Mouse (Mus musculus): ENCODE data around the gene Fam53b.

The Fam53b gene

DNA sequence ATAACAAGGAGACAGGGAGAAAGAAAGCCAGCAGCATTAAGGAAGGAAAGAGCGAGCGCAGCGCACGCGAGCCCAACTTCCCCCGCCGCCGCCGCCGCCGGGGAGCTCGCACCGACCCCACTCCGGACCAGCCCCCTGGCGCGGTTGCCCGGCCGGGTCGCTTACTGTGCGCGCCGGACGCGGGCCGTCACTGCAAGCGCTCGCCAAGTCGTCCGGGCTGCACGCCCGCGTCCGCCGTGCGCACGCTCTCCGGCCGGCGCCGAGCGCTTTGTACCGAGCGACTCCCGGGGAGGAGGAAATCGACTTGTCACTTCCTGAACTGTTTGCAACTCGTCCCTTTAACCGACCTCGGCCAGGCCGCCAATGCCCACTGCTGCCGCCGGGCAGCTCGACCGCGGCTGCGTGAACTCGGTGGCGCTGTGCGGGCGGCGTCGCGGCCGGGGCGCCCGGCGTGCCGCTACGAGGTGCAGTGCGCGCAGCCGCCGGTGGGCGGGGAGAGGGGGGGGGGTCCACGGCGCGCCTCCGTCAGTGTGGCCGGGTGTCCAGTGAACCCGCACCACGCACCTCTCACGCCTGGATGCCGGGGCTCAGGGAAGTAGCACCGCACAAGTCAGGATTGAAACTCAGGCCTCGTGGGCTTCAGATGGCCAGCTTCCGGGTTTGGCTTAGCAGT is at the start of gene Fam53b:
TSS of gene Fam53b (minus strand) at position 471 of the 673 bp plus-strand sequence.
- DNase-seq (ENCODE audit: low read depth), result peak; percentile 77

DNA sequence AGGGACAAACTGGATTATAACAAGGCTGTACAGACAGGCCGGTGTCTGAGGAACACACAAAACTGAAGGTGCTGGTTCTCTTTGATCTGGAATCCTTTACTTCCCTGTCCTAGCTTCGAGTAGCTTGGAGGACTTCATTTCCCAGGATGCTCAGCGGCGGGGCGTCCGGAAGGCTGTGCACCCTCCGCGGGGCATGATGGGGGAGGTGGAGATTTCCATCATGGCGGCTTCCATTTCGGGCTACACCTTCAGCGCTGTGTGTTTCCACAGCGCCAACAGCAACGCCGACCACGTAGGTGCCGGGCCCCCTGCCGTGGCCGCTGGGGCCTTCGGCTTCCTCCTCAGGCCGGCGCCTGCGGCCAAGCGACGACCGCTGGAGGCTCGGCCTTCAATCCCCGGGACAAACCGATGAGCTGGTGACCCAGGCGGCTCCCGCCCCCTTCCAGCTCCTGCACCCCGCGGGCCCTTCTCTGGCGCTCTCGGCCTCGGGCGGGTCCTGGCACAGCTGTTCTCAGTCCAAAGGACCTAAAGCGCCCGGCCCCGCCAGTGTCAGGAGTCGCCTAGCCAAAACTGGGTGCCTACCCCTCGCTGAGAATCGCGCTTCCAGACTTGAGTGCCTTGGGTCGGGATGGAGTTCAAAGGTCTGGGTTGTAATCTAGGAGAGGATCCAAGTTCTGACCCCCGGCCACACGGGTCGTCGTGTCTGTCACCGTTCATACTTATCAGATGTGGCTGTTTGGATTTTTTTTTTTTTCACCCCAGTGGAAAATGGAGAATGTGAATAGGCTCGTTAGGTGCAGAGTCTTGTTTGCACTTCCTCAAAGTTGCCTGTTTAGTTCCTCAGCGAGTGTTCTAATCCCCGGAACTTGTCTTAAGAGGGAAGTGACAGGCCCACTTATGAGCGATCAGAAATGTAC is 45.6 kb upstream of the Fam53b start, which contains the start of gene Abraxas2:
TSS of gene Abraxas2 (plus strand) at position 184 of the 917 bp plus-strand sequence.
- peak; percentile 91 for DNase-seq (ENCODE audit: low read depth)

DNA sequence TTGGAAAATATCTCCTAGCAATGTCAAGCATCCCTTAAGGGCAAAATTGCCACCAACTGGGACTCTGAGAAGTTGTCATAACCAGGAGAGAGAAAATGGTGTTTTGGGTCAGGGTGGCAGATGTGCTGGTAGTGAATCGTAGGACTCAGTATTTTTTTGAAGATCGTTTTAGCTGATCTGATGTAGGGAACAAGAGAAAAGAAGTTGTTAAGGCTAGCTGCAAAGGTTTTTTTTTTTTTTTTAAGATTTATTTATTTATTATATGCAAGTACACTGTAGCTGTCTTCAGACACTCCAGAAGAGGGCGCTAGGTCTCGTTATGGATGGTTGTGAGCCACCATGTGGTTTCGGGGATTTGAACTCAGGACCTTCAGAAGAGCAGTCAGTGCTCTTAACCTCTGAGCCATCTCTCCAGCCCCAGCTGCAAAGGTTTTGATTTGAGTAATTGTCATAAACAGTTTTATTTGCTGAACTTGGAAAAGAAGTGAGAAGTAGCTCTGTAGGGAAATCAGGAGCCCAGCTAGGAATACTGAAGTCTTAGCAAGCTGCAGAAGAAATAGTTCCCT is 44.4 kb upstream of the Fam53b start:
- DNase-seq (ENCODE audit: low read depth), result peak; percentile 69

DNA sequence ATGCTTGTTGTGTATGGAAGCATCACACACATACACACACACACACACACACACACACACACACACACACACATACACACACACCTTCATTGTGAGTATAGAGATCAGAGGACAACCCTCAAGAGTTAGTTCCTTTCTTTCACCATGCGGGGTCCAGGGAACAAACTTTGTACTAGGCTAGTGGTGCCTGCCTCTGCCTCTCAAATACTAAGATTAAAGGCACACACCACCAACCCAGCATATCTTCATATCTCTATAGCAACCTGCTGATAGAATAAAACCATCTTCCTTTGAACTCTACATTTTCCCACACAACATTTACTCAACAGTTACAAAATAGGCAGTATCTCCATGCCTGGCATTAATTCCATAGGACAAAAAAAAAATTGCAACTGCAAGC is 42.4 kb upstream of the Fam53b start:
- DNase-seq (ENCODE audit: low read depth), result no peak

DNA sequence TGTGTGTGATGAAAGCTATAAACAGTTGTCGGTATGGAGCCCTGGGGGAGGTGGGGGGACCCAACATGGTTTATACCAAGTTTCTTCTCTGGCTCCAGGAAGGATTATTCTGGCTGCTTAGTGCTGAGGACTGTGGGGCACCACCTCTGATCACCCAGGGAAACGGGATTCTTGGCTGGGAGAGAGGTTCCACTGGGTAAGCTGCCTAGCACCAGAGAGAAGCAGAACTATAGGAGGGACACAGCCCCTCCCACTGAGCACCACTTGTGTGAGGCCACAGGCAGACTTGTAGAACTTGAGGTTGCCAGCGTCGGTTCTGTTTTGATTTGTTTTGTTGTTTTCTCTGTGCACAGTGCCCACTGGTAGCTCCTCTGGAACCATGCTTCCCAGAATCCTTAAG is 40.3 kb upstream of the Fam53b start:
- no peak for DNase-seq (ENCODE audit: low read depth)

DNA sequence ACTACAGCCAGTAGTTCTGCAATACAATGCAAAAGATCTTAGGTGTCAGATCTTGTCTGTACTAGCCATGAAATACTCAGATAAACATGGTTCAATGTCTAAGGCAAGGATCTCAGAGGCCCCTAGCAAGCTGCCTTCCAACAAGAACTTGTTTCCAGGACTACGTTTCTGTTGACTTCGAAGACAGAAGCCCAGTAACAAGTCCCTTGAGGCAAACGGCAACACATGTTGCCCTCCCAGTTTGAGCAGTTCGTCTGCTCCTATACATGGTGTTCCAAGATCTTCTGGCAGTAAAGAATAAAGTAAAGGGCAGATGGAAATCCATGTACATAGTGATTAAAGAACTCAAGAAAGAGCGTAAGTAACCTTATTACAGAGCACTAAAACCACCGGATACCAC is 39.7 kb upstream of the Fam53b start:
- no peak for DNase-seq (ENCODE audit: low read depth)

GRCm38 (mm10) chr7:132852173-132852844 is 38.6 kb upstream of the Fam53b start, which contains the start of gene Eef1akmt2:
TSS of gene Eef1akmt2 (minus strand) at chr7:132852673.
- peak; percentile 92 for DNase-seq (ENCODE audit: low read depth)

GRCm38 (mm10) chr7:132843152-132843551 is 29.5 kb upstream of the Fam53b start:
- peak; percentile 89 for DNase-seq (ENCODE audit: low read depth)

DNA sequence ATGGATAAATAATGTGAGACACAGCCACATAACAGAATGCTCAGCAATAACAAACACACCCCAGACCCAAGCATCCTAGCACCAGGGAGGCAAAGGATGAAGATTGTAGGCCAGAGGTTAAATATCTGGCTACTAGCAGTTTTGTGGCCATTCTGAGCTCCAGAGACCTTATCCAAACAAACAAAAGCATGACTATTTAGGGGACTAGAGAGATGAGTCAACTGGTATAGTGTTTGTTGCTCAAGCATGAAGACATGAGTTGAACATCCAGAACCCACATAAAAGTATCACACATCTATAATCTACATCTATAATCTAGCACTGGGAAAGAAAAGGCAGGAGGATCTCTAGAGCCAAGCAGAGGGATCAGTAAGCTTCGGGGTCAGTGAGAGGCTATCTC is 28.8 kb upstream of the Fam53b start:
- no peak for DNase-seq (ENCODE audit: low read depth)

- DNase-seq (ENCODE audit: low read depth), result no peak
Measured at GRCm38 (mm10) chr7:132841287-132841686, 27.6 kb upstream of the Fam53b start.

DNA sequence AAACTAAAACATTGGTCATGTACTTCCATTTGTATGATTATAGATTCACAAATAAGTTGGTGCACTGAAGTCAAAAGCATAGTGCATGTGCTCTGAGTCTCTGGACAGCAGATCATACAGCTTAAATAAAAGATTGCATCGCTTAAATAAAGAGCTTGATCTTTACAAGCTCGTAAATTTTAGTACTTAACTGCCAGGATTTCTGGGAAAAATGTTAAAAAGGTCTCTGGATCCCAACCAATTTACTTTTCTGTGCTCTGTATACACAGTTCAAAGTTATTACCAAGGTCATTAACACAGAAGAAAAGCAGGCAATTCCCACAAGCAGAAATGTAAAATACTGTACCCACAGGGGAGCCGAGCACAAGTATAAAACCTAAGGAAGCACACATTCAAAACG is 17.3 kb upstream of the Fam53b start:
- no peak for DNase-seq (ENCODE audit: low read depth)

GRCm38 (mm10) chr7:132824346-132825022 is 10.8 kb upstream of the Fam53b start:
- DNase-seq (ENCODE audit: low read depth), result peak; percentile 93

GRCm38 (mm10) chr7:132823832-132824231 is 10.1 kb upstream of the Fam53b start:
- DNase-seq (ENCODE audit: low read depth), result no peak

DNA sequence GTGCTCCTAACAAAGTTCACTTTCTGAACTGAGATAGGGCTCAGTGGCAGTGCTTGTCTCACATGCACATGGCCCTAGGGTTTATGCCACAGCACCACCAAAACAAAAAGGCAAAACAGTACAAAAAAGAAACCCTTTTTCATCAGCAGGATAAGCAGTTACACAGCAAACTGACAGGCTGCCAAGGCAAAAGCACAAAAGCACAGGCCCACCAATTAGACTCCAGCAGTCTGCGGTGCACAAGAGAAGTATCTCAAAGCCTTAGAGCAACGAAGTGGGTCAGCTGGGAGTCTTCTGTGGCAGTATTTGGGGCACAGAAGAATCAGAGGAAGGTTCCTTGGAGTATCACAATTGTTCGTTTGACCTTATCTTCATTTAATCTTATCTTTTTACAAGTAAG is 7.0 kb upstream of the Fam53b start:
- DNase-seq (ENCODE audit: low read depth), result no peak

GRCm38 (mm10) chr7:132817056-132817455 is 3.4 kb upstream of the Fam53b start:
- no peak for DNase-seq (ENCODE audit: low read depth)

- DNase-seq (ENCODE audit: low read depth), result no peak
Measured at GRCm38 (mm10) chr7:132816528-132816927, 2.8 kb upstream of the Fam53b start.

GRCm38 (mm10) chr7:132815081-132815480 is 1.4 kb upstream of the Fam53b start:
- peak; percentile 35 for DNase-seq (ENCODE audit: low read depth)

- DNase-seq (ENCODE audit: low read depth), result peak; percentile 54
Measured at GRCm38 (mm10) chr7:132814089-132814450, 384 bp upstream of the Fam53b start.

DNA sequence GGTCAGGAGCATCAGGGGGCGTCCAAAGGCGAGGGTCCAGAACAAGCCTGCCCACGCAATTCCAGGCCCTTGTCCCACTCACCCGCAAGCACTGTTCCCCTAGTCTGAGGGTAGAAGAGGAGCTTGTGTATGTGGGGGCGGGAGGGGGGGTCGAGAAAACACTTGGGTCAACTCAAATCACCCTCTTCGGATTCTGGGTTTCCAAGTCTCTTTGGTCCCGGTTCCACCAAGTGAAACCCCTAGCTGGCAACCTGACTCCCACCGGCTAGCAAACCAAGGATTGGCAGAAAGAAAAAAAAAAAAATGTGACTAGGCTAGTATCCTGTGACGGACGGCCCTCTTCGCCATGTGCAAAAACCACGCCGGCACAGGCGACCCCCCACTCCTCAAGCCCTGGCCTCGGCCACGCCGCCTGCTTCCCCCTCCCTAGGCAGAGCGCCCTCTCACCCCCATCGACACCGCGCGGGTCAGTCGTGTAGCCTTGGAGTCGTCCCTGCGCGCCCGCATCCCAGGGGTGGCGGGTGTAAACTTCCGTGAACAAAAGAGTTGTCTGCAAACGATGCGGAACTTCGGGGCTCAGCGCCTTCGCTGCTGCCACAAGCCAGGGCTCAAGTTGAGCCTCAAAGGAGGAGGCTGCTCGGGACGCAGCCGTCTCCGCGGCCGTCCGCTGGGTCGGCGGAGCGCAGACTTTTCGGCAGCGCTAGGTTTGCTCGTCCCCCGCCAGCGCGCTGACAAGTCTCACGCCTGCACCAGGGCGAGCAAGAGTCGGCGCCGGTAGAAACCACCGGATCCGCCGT is 869 bp downstream of the Fam53b start:
- DNase-seq (ENCODE audit: low read depth), result peak; percentile 63

DNA sequence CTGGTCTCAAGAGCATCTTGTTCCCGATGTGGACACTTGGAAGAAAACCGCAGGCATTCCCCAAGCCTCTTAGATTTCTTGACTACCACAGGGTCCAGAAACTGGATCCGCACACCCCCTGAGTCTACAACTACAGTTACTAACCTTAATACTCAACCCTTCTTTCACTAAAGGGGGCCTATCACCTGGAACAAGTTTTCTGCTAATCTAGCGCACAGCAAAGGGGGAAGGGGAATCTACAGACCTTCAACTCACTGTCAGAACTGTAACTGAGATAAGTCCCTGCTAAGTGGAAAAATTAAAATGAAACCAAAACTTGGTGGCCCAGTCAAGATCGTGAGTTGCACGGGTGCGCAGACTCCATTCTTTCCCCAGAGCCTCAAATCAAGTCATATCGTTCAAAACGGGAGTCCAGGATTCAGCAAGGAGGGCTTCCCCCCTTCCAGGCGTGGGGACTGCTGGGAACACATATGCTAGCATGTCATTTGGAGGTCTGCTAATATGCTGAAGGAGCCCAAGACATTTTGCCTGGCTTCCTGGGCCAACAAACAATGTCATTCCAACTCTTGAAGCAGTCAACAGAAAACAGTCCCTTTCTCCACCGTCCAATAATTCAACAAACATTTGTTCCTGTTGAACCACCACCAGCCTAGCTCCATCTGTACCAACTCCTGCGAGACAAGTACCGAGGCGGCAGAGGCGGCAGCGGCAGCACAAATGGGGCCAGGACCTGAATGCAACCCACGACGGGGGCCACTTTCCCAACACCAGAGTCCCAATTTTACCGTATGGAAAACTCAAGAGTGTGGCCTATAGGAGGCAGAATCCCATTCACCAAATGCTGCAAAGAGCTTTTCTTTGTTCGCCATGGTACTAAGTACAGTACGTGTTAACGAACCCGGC is 1.7 kb downstream of the Fam53b start:
- peak; percentile 65 for DNase-seq (ENCODE audit: low read depth)

All from 416B (cell line).